Mouse (Mus musculus) hindbrain, embryonic 16.5 days (tissue): ENCODE results near the gene Dnttip2. TPM values are rescaled to one million over a fixed set of nuclear protein-coding genes. Genes with fewer than 3 reads are reported as not detected.
A peak's percentile ranks its signal among the peaks of the same experiment; 100 is the strongest.
"Not testable (repeated sequence)": the region's sequence is repeated elsewhere in the genome, so short reads cannot be mapped to it uniquely, and the experiment has no call there.

Experiments
- ATAC-seq: fragments of 200-750 bp; cut with Nextera tagmentation; 2 replicates; pipeline ENCODE4 v1.8.0; 2017; ENCODE audit warnings: moderate TSS enrichment, moderate library complexity
- H3K27ac ChIP-seq: fragments of 300-500 bp; sonication (generic); 2 replicates; pipeline ENCODE4 v1.5.1; 2014; ENCODE audit warnings: low read depth, mild to moderate bottlenecking, control low read depth, low read length, moderate library complexity
- H3K27me3 ChIP-seq: fragments of 300-500 bp; sonication (generic); replicated peaks from 2 replicates; pipeline ENCODE4 v1.6.1; 2014; ENCODE audit warnings: low read length; ENCODE audit not compliant: control insufficient read depth, insufficient read depth
- H3K36me3 ChIP-seq: fragments of 300-500 bp; sonication (generic); 2 replicates; pipeline ENCODE4 v1.6.1; 2014; ENCODE audit warnings: mild to moderate bottlenecking, low read length, moderate library complexity, mixed read lengths; ENCODE audit not compliant: control insufficient read depth, insufficient read depth
- H3K4me1 ChIP-seq: fragments of 300-500 bp; sonication (generic); 2 replicates; pipeline ENCODE4 v1.6.1; 2014; ENCODE audit warnings: low read depth, low read length; ENCODE audit not compliant: control insufficient read depth, insufficient read depth
- H3K4me2 ChIP-seq: fragments of 300-500 bp; sonication (generic); 2 replicates; pipeline ENCODE4 v1.6.1; 2014; ENCODE audit warnings: mild to moderate bottlenecking, low read length, control low read depth, moderate library complexity
- H3K4me3 ChIP-seq: fragments of 300-500 bp; sonication (generic); 2 replicates; pipeline ENCODE4 v1.5.1; 2014; ENCODE audit warnings: mild to moderate bottlenecking, low read length, control low read depth, moderate library complexity
- H3K9ac ChIP-seq: fragments of 300-500 bp; sonication (generic); 2 replicates; pipeline ENCODE4 v1.6.1; 2014; ENCODE audit warnings: low read depth, mild to moderate bottlenecking, control low read depth, low read length, moderate library complexity
- H3K9me3 ChIP-seq: fragments of 300-500 bp; sonication (generic); 2 replicates; pipeline ENCODE4 v1.6.1; 2014; ENCODE audit warnings: mild to moderate bottlenecking, low read length, moderate library complexity; ENCODE audit not compliant: control insufficient read depth
- WGBS: fragments of 180-500 bp; shearing (Covaris S2); extraction: QIAGEN DNeasy Blood & Tissue Kit; methylation state at CpG from one replicate; pipeline ENCODE4 v1.1.7; 2014; 5-methylcytosine and 5-hydroxymethylcytosine counted together
- polyA plus RNA-seq: library from polyadenylated mRNA; unstranded; fragments of >200 nt; fragmentation: Nextera tagmentation; extraction: Ambion mirVana; gene quantifications from 2 replicates; pipeline ENCODE4 v1.2.1, GENCODE M21; 2015

Dnttip2 gene
- 39.8 and 41.7 TPM in 2 replicates for polyA plus RNA-seq

DNA sequence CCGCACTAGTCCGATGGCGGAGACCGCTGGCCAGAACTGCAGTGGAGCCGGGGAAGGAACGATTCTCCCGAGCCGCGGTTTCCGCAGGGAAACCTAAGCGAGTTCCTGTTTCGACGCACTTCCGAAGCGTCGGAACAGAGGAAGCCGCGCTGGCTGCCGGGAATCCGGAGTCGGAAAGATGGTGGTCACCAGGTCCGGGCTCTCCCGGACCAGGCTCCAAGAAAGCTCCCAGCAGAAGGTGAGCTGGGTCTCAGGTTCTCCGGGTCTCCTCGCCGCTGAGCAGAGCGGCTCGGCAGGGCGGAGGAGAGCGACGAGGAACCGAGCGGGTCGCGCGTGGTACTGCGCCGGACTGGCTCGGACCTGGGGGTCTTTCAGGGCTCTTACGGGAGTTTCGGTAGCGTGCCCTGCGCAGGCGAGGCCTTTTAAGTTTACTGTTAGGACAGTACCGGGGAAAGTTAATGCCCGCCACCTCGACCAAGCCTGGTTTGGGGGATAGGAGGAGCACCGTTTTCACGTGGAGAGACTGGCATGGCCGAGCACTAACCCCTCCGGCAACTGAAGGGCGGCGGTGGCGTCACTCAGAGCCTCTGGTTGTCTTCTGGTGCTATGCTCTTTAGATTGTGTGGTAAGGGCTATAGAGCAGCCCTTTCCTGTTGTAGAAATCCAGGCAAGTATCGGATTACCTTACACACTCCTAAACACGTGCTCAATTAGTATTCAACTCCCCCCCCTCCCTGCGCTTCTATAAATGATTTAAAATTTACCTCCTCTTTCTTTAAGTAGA, at the start of gene Dnttip2:
Gene Dnttip2 (plus strand): TSS at position 148 of the 784 bp plus-strand sequence.
- no peaks in the 10 kb centered on the region for H3K27me3 ChIP-seq
- H3K9ac ChIP-seq, result peak within 1 kb of the TSS; percentile 91
- H3K9me3 ChIP-seq, result no peaks in the 10 kb centered on the region
- peaks cover 6% of the 10 kb centered on the region; the same call in 1 of the 2 replicates for H3K36me3 ChIP-seq
- H3K4me2 ChIP-seq, result peak within 1 kb of the TSS; percentile 86
- H3K4me3 ChIP-seq, result peak within 1 kb of the TSS; percentile 98
- ATAC-seq, result peak; percentile 96
- H3K27ac ChIP-seq, result peak within 1 kb of the TSS; percentile 82
- H3K4me1 ChIP-seq, result peaks cover 30% of the 10 kb centered on the region
- WGBS, result under 1% methylated on average over 56 of the region's 57 CpGs

DNA sequence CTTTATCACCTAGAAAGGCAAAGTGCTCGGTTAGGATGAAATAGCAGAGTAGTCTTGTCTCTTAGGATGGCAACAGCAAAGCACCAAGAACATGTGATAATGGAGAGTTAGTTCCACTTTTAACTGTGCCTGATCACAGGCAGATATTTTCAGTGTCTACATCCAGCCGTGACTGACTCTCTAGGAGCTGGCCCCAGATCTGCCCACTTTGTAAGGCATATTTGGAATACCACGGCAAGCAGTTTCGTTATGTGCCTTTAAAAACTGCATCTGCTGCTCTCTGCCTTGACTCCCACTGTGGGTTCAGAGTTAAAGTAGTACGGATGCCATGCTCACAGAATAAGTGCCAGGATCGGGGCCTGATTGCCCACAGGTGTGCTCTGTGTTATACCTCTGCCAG, 47.2 kb upstream of the Dnttip2 start:
- H3K27me3 ChIP-seq, H3K27ac ChIP-seq, ATAC-seq, H3K4me3 ChIP-seq, H3K4me1 ChIP-seq, H3K9ac ChIP-seq, H3K36me3 ChIP-seq, H3K9me3 ChIP-seq, H3K4me2 ChIP-seq: not testable (repeated sequence)
- 80% methylated on average over 6 of the region's 6 CpGs for WGBS

DNA sequence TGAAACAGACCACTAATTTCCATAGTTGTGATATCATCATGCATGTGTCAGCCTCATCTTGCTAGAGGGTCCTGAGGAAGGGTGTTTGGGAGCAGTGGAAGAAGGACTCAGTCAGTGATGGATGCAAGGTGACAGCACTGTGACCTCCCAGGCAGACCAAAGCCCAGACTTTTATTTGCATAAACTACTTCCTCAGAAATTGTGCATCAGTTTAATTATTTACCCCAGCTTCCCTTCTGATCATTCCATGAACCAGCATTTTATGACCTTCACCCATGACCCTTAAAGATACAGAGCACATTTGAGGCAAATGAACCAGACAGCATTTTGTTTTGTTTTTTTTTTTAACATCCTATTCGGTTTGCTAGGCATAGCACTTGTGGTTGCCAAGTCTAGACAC, 38.4 kb upstream of the Dnttip2 start:
- Histone ChIP-seq H3K27me3 (no peaks in the 10 kb centered on the region), H3K9me3 (no peaks in the 10 kb centered on the region), H3K4me1 (no peaks in the 10 kb centered on the region), H3K36me3 (no peaks in the 10 kb centered on the region), H3K4me2 (no peak overlapping the region), H3K27ac (no peak overlapping the region), H3K4me3 (no peak overlapping the region), H3K9ac (no peak overlapping the region)
- no peak for ATAC-seq
- 64% methylated on average over 1 of the region's 1 CpGs for WGBS

DNA sequence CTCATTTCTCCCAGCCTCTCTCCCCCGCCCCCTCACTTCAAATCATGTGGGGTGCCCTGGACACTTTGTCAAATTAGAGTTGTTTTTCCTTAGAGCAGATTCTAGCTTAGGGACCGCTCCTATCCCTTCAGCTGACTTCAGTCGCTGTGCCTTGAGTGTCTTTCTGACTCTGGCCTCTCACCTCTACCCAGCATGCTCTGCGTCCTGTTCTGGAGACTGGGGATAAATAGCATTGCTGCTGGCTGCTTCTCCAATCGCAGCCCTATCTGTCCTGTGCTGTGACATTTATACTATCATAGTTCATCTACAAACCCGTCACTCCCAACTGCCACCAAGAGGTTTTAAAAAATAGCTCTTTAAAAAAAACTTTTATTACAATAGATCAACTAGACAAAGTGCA, 31.3 kb upstream of the Dnttip2 start:
- no peaks in the 10 kb centered on the region for H3K9me3 ChIP-seq
- H3K36me3 ChIP-seq, result no peaks in the 10 kb centered on the region
- no peak overlapping the region for H3K27ac ChIP-seq
- WGBS, result 52% methylated on average over 6 of the region's 6 CpGs
- H3K9ac ChIP-seq, result no peak overlapping the region
- no peak overlapping the region for H3K4me3 ChIP-seq
- H3K27me3 ChIP-seq, result no peaks in the 10 kb centered on the region
- peaks cover 13% of the 10 kb centered on the region for H3K4me1 ChIP-seq
- H3K4me2 ChIP-seq, result no peak overlapping the region
- no peak for ATAC-seq

DNA sequence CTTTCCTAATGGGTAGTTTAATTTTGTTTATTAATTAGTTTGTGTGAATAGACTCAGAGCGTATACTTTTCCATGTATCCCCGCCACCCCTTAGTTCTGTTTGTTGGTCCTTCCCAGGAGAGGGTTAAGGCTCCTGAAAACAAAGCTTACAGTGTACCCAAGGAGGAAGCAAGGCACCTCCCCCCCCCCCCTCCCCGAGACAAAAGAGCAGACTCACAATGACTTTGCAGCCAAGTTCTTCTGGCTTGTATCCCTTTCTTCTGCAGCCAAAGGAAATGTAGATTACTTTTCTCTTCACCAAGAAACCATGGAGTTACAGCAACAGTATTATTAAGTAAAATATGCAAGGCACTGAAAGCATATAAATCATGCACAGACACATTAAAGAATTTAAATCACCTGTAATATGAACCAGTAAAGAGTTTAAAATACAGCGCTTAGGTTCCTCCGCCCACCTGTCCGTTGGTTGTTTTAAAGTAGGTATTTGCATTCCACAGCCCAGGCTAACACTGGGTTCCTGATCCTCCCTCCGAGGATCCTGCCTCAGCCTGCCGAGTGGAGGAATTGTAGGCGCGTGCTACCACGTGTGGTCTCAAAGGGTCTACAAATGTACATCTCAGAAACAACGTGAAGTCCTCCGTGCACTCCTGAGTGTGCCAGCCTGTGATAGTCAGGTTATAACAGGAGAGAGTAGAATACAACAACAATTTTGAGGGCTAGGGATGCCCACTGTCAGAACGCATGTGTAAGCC, 30.6 kb upstream of the Dnttip2 start:
- Histone ChIP-seq H3K36me3 (no peaks in the 10 kb centered on the region), H3K27me3 (no peaks in the 10 kb centered on the region), H3K27ac (no peak overlapping the region), H3K9me3 (no peaks in the 10 kb centered on the region), H3K4me3 (no peak overlapping the region), H3K4me2 (no peak overlapping the region), H3K9ac (no peak overlapping the region), H3K4me1 (peaks cover 14% of the 10 kb centered on the region)
- ATAC-seq, result no peak
- 39% methylated on average over 14 of the region's 14 CpGs for WGBS

DNA sequence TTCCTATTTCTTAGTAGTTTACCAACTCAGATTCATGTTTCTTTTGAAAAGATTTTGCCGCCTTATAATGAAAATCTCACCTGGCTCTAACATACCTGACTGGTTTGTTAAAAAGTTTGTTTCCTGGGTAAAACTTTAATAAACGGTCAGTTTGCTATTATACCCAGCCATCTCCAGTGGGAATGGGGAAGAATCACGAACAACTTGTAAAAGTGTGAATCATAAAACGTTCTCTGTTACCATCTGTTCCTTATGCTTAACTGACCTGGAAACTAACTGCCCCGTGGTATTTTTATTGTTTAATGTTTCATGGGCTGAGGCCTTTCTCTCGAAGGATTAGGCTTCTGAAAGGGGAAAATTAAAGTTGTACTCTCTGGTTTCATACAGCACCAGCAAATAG, 29.4 kb upstream of the Dnttip2 start:
- H3K4me3 ChIP-seq, result peak overlapping the region; percentile 93
- peak overlapping the region; percentile 3 for H3K9ac ChIP-seq
- H3K9me3 ChIP-seq, result no peaks in the 10 kb centered on the region
- H3K4me2 ChIP-seq, result peak overlapping the region; percentile 52
- WGBS, result 49% methylated on average over 6 of the region's 6 CpGs
- no peaks in the 10 kb centered on the region for H3K27me3 ChIP-seq
- H3K27ac ChIP-seq, result peak overlapping the region; percentile 10
- ATAC-seq, result no peak; the same call in 1 of the 2 replicates
- peaks cover 14% of the 10 kb centered on the region for H3K4me1 ChIP-seq
- H3K36me3 ChIP-seq, result no peaks in the 10 kb centered on the region

DNA sequence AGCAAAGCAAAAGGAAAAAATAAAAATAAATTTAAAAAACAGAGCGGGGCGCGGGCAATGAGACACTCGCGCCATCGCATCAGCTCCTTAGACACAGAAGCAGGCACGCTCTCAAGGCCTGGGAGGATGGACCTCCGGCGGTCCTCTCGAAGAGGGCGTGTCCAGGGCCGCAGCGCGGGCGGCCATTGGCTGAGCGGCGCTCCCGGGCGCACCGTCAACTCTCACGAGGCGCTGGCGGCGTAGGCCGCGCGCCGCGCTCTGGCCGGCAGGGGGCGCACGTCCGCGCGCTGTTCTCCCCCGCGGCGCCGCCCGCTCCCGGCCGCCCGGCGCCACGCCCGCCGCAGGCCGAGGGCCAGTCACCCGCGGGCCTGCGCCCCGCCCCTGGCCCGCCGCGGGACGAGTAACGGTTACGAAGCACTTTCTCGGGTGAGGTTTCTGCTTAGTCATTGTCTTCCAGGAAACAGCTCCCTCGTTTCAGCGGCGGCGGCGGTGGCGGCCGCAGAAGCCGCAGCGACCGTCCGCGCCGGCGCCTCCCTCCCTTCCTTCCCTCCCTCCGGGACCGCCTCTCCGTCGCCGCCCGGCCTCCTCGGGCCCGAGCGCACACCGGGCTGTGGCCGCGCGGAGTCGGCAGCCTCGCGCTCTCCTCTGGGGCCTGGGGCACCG, 28.8 kb upstream of the Dnttip2 start, which contains the start of gene Gclm:
Gene Gclm (plus strand): TSS at position 343 of the 663 bp plus-strand sequence.
- no peaks in the 10 kb centered on the region for H3K27me3 ChIP-seq
- peak within 1 kb of the TSS; percentile 96 for H3K9ac ChIP-seq
- peak within 1 kb of the TSS; percentile 93 for H3K4me3 ChIP-seq
- peak within 1 kb of the TSS; percentile 52 for H3K4me2 ChIP-seq
- WGBS, result under 1% methylated on average over 62 of the region's 90 CpGs
- H3K36me3 ChIP-seq, result no peaks in the 10 kb centered on the region
- H3K4me1 ChIP-seq, result peaks cover 14% of the 10 kb centered on the region
- ATAC-seq, result peak; percentile 99
- peak within 1 kb of the TSS; percentile 91 for H3K27ac ChIP-seq
- no peaks in the 10 kb centered on the region for H3K9me3 ChIP-seq

DNA sequence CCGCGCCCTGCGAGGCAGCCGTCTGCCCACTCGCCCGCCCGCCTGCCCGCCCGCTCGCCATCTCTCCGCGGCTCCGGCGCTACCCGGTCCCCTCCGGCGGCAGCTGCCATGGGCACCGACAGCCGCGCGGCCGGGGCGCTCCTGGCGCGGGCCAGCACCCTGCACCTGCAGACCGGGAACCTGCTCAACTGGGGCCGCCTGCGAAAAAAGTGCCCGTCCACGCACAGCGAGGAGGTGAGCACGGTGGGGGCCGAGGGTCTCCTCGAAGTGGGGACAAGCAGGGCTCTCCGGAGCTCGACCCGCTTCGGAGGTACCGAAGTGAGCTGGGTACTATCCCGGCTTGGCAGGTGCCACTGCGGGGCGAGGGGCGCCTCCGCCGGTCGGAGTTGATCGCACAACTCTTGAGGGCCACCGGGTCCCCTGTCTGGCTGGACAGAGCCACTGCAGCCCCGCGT, 28.3 kb upstream of the Dnttip2 start:
- peak overlapping the region; percentile 96 for H3K9ac ChIP-seq
- H3K9me3 ChIP-seq, result no peaks in the 10 kb centered on the region
- ATAC-seq, result peak; percentile 54
- H3K27ac ChIP-seq, result peak overlapping the region; percentile 91
- no peaks in the 10 kb centered on the region for H3K36me3 ChIP-seq
- H3K4me2 ChIP-seq, result peak overlapping the region; percentile 52
- H3K4me1 ChIP-seq, result peaks cover 14% of the 10 kb centered on the region
- H3K27me3 ChIP-seq, result no peaks in the 10 kb centered on the region
- under 1% methylated on average over 45 of the region's 50 CpGs for WGBS
- H3K4me3 ChIP-seq, result peak overlapping the region; percentile 93
